Mouse (Mus musculus) midbrain, embryonic 11.5 days (tissue): ENCODE measurements around the gene Steap3. TPM values are rescaled to one million over a fixed set of nuclear protein-coding genes. Genes with fewer than 3 reads are reported as not detected.
A peak's percentile ranks its signal among the peaks of the same experiment; 100 is the strongest.

Experiments
- ATAC-seq: fragments of 200-750 bp; cut with Nextera tagmentation; 2 replicates; pipeline ENCODE4 v1.8.0; 2017; ENCODE audit warnings: moderate TSS enrichment, moderate library complexity; ENCODE audit not compliant: low FRiP score
- DNase-seq: peaks from one replicate; pipeline ENCODE4 v3.0.0; 2015; ENCODE audit warnings: low spot score; ENCODE audit errors: missing footprints
- H3K27ac ChIP-seq: fragments of 300-500 bp; sonication (generic); 2 replicates; pipeline ENCODE4 v1.5.1; 2014; ENCODE audit warnings: low read depth, low read length
- H3K27me3 ChIP-seq: fragments of 300-500 bp; sonication (generic); 2 replicates; pipeline ENCODE4 v1.6.1; 2014; ENCODE audit warnings: mild to moderate bottlenecking, low read length, moderate library complexity, mixed read lengths; ENCODE audit not compliant: control insufficient read depth, insufficient read depth
- H3K36me3 ChIP-seq: fragments of 300-500 bp; sonication (generic); 2 replicates; pipeline ENCODE4 v1.6.1; 2014; ENCODE audit warnings: mild to moderate bottlenecking, low read length, moderate library complexity, mixed read lengths; ENCODE audit not compliant: control insufficient read depth, insufficient read depth
- H3K4me1 ChIP-seq: fragments of 300-500 bp; sonication (generic); 2 replicates; pipeline ENCODE4 v1.6.1; 2014; ENCODE audit warnings: low read length; ENCODE audit not compliant: control insufficient read depth, insufficient read depth
- H3K4me2 ChIP-seq: fragments of 300-500 bp; sonication (generic); 2 replicates; pipeline ENCODE4 v1.6.1; 2014; ENCODE audit warnings: mild to moderate bottlenecking, moderate library complexity
- H3K4me3 ChIP-seq: fragments of 300-500 bp; sonication (generic); 2 replicates; pipeline ENCODE4 v1.5.1; 2014; ENCODE audit warnings: low read depth, low read length
- H3K9ac ChIP-seq: fragments of 300-500 bp; sonication (generic); 2 replicates; pipeline ENCODE4 v1.6.1; 2014; ENCODE audit warnings: low read length
- H3K9me3 ChIP-seq: fragments of 300-500 bp; sonication (generic); 2 replicates; pipeline ENCODE4 v1.6.1; 2016; ENCODE audit warnings: low read length; ENCODE audit not compliant: control insufficient read depth
- WGBS: fragments of 180-500 bp; shearing (Covaris S2); extraction: QIAGEN DNeasy Blood & Tissue Kit; methylation state at CpG from one replicate; pipeline ENCODE4 v1.1.7; 2014; 5-methylcytosine and 5-hydroxymethylcytosine counted together
- polyA plus RNA-seq: library from polyadenylated mRNA; unstranded; fragments of >200 nt; fragmentation: Nextera tagmentation; extraction: Ambion mirVana; gene quantifications from 2 replicates; pipeline ENCODE4 v1.2.1, GENCODE M21; 2014

The Steap3 gene
- polyA plus RNA-seq, 1 experiment from 2014 or later, result 3.0 TPM

DNA sequence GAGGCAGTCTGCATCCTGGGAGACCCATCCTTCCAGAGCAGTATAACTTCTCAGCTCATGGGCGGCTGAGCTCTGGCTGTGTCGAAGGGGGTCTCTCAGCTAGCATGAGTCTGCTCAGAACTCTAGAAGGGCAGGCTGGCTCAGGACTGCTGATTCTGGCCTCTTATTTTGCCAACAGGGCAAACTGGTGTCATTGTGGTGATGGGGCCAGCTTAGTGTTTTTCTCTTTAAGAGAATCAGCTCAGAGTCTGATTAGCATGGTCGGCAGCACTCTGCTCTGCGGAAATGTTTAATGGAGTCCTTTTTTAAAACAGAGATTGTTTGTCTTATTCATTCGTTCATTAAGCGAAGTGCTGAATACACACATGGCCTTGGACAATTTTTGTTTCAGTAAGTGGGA is 83.3 kb downstream of the Steap3 start:
- Histone ChIP-seq H3K36me3 (no peaks in the 10 kb centered on the region), H3K4me1 (peaks cover 3% of the 10 kb centered on the region; the same call in 1 of the 2 replicates), H3K4me2 (no peak overlapping the region), H3K4me3 (no peak overlapping the region), H3K27ac (no peak overlapping the region), H3K27me3 (no peaks in the 10 kb centered on the region), H3K9ac (no peak overlapping the region), H3K9me3 (no peaks in the 10 kb centered on the region; the same call in 1 of the 2 replicates)
- no peak for ATAC-seq
- DNase-seq, result peak; percentile 39
- 88% methylated on average over 6 of the region's 6 CpGs for WGBS

DNA sequence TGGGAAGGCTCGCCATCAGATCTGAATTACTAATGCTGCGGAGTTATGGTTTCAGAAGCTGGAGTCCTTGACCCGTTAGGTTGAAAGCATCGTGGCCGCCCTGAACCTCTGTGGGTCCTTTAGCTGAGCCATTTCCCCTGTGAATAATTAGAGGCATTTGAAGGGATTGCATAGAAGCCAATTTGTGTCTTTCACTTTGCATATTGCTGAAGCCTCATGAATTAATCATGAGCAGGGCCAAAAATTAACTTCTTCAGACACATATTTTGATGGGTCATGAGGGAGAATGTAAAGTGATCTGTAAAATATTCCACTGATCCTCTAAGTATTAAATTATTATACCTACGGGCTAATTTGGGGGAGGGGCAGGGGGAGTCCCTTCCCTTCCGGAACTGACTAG is 85.4 kb downstream of the Steap3 start:
- DNase-seq, result peak; percentile 86
- peak; percentile 80 for ATAC-seq
- H3K4me2 ChIP-seq, result no peak overlapping the region
- H3K4me3 ChIP-seq, result no peak overlapping the region
- H3K4me1 ChIP-seq, result peaks cover 3% of the 10 kb centered on the region; the same call in 1 of the 2 replicates
- no peaks in the 10 kb centered on the region for H3K27me3 ChIP-seq
- no peak overlapping the region for H3K9ac ChIP-seq
- no peak overlapping the region for H3K27ac ChIP-seq
- no peaks in the 10 kb centered on the region; the same call in 1 of the 2 replicates for H3K9me3 ChIP-seq
- WGBS, result 46% methylated on average over 7 of the region's 7 CpGs
- no peaks in the 10 kb centered on the region for H3K36me3 ChIP-seq

DNA sequence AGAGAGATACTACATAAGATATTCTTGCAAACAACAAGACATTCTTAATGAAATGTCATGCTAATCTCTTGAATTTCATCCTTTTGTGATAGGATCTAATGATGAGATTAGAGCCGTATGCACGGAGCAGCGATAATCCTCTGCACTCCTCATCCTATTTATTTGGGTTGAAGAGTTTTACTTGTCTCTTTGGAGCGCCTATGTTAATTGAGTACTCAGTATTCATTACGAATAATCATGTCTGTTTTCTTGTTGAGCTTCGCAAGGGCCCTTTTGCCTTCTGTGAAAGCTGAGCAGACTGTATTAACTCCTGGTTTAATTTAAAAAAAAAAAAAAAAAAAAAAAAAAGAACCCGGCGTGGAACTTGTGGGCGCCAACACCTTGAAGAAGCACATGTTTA is 85.8 kb downstream of the Steap3 start:
- Histone ChIP-seq H3K27ac (no peak overlapping the region), H3K4me3 (no peak overlapping the region), H3K9me3 (no peaks in the 10 kb centered on the region; the same call in 1 of the 2 replicates), H3K4me1 (peaks cover 3% of the 10 kb centered on the region; the same call in 1 of the 2 replicates), H3K27me3 (no peaks in the 10 kb centered on the region), H3K36me3 (no peaks in the 10 kb centered on the region), H3K4me2 (no peak overlapping the region), H3K9ac (no peak overlapping the region)
- DNase-seq (no peak), ATAC-seq (peak; percentile 81; the same call in 1 of the 2 replicates)
- 29% methylated on average over 9 of the region's 9 CpGs for WGBS

DNA sequence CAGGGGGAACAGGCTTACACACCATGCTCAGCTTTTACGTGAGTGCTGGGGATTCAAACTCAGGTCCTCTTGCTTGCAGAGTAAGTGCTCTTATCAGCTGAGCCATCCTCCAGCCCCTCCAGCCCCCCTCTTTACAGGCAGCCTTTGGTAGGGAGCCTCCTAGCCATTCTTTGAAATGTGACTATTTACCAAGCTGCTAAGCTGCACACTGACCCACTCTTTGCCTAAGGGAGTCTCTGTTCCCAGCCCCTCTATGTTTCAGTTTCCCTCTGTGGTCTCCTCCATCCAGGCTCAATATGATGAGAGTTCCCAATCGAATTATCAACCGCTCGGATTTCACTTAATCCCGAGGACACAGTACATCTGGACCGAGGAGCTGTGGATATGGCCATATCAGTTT is 86.3 kb downstream of the Steap3 start:
- Histone ChIP-seq H3K4me2 (no peak overlapping the region), H3K4me1 (peaks cover 3% of the 10 kb centered on the region; the same call in 1 of the 2 replicates), H3K9ac (no peak overlapping the region), H3K27me3 (no peaks in the 10 kb centered on the region), H3K27ac (no peak overlapping the region), H3K4me3 (no peak overlapping the region), H3K36me3 (no peaks in the 10 kb centered on the region), H3K9me3 (no peaks in the 10 kb centered on the region; the same call in 1 of the 2 replicates)
- ATAC-seq (peak; percentile 78), DNase-seq (no peak)
- 42% methylated on average over 6 of the region's 6 CpGs for WGBS

DNA sequence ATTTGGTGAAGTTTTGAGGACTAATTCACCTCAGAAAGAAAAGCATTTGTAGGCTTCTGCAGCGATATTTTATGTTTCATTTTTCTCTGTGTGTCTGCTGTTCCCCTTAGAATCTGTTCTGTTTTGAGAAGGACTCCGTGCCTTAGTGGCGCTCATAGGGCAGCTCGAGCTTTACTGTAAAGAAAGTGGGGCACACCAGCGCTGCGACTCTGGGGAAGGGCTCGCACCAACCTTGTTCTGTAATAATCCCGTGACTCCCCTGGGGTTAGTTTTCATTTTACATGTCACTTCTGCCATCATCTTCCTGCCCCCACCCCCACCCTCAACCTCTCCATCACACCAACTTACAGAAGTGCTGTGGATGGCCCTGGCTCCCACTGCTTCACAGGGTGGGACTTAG is 95.4 kb downstream of the Steap3 start:
- Histone ChIP-seq H3K4me3 (no peak overlapping the region), H3K4me2 (no peak overlapping the region), H3K9ac (no peak overlapping the region), H3K36me3 (no peaks in the 10 kb centered on the region), H3K4me1 (peaks cover 5% of the 10 kb centered on the region), H3K27me3 (no peaks in the 10 kb centered on the region), H3K9me3 (no peaks in the 10 kb centered on the region), H3K27ac (no peak overlapping the region)
- 91% methylated on average over 8 of the region's 8 CpGs for WGBS
- ATAC-seq, result no peak
- no peak for DNase-seq

DNA sequence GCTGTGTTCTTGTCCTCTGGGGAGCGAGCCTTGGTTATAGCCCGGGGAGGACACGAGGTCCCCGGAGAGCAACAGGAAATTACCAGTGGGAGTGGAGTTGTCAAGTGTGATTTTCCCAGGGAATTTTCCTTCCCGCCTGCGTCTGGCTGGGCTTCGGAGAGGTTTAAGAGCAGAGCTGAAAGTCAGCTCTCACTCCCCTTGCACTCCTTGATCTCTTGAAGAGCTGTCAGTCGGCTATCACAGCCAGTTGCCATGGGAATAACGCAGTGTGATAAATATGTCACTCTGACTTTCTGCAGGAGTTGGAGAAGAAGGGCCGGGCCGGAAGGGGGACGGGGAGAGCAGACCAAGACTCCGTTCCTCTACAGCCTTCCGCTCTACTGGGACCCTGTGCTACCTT is 96.2 kb downstream of the Steap3 start:
- Histone ChIP-seq H3K9me3 (no peaks in the 10 kb centered on the region), H3K4me1 (peaks cover 5% of the 10 kb centered on the region), H3K36me3 (no peaks in the 10 kb centered on the region), H3K27ac (no peak overlapping the region), H3K27me3 (no peaks in the 10 kb centered on the region), H3K9ac (no peak overlapping the region), H3K4me3 (no peak overlapping the region), H3K4me2 (no peak overlapping the region)
- 43% methylated on average over 14 of the region's 14 CpGs for WGBS
- DNase-seq, result no peak
- ATAC-seq, result 0 out of 2 replicates have a peak, but pooled peaks have one; percentile 19

DNA sequence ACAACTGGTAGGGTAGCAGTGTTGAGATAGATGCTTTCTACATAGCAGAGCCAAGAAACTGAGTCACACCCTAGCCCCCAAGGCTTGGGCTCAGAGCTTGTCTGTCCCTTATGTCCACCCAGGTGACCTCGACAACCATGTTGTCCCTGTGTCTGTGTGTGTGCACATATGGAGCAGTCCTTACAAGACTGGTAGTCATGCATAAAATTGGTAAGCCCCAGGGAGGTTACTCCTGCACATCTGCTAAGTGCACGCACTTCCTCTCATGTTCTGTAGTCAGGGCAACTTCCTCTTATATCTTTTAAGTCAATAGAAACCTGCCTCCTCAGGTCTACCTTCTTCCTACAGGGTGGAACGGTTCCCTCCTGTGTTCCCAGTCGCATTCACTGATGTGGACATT is 97.5 kb downstream of the Steap3 start:
- Histone ChIP-seq H3K36me3 (no peaks in the 10 kb centered on the region), H3K27ac (no peak overlapping the region), H3K4me1 (peaks cover 5% of the 10 kb centered on the region), H3K9ac (no peak overlapping the region), H3K4me2 (no peak overlapping the region), H3K4me3 (no peak overlapping the region), H3K9me3 (no peaks in the 10 kb centered on the region), H3K27me3 (no peaks in the 10 kb centered on the region)
- 86% methylated on average over 4 of the region's 4 CpGs for WGBS
- DNase-seq (no peak), ATAC-seq (no peak)

DNA sequence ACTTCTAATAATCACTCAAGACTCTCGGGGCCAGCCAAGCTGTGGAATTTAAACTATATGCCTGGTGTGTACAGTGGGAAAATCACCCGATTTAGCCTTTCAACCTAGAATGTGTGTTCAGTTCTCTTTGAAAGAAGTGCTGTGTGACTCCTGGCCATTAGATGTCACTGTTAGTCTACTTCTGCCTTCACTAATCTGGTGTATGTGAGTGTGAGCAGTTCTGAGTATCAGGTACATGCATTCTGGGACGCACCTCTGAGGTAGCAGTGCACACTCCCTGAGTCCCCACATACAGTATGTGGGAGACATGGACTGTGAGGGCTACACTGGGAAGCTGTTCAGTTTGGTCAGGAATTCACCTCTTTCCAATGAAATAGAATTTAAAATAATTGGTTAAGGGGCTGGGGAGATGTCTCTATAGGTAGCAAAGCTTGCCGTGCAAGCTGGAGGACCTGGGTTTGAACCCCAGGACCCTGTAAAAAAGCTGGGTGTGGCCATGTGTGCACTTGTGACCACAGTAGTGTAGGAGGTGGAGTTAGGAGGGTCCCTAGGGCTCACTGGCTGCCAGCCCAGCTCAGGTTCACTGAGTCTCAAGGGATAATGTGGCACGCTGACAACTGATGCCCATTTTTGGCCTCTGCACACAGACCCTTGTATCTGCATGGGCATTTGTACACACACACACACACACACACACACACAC is 100.5 kb downstream of the Steap3 start:
- Histone ChIP-seq H3K9me3 (no peaks in the 10 kb centered on the region), H3K9ac (no peak overlapping the region), H3K27ac (no peak overlapping the region), H3K4me3 (no peak overlapping the region), H3K4me2 (no peak overlapping the region), H3K4me1 (peaks cover 5% of the 10 kb centered on the region), H3K36me3 (no peaks in the 10 kb centered on the region), H3K27me3 (no peaks in the 10 kb centered on the region)
- peak; percentile 65 for ATAC-seq
- 68% methylated on average over 5 of the region's 5 CpGs for WGBS
- no peak for DNase-seq

DNA sequence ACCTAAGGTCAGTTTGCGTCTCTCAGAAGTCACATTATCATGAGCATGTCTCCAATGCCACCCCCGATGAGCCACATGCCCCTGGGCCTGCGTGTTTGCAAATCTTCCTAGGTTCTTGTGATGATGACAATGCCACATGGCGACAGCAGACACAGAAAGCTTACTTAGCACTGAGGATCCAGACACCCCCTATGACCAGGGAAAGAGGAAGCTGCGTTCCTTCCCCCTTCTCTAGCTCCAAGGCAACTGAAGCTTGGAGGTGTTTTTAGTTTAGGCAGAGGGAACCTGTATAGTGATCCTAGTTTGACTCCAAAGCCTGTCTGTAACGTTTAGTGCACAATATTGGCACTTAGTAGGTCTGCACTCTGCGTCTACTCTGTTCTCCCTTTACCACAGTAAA is 102.2 kb downstream of the Steap3 start:
- ATAC-seq, result no peak
- Histone ChIP-seq H3K9me3 (no peaks in the 10 kb centered on the region), H3K4me1 (no peaks in the 10 kb centered on the region), H3K9ac (no peak overlapping the region), H3K27ac (no peak overlapping the region), H3K4me2 (no peak overlapping the region), H3K27me3 (no peaks in the 10 kb centered on the region), H3K36me3 (no peaks in the 10 kb centered on the region), H3K4me3 (no peak overlapping the region)
- no peak for DNase-seq
- 87% methylated on average over 7 of the region's 7 CpGs for WGBS
